Mouse (Mus musculus) right cerebral cortex, postnatal 4 days (tissue): ENCODE measurements around the gene Ckap5.

Experiments
- DNase-seq: peaks from one replicate; pipeline ENCODE4 v3.0.0-alpha.2; 2022

Ckap5 gene

DNA sequence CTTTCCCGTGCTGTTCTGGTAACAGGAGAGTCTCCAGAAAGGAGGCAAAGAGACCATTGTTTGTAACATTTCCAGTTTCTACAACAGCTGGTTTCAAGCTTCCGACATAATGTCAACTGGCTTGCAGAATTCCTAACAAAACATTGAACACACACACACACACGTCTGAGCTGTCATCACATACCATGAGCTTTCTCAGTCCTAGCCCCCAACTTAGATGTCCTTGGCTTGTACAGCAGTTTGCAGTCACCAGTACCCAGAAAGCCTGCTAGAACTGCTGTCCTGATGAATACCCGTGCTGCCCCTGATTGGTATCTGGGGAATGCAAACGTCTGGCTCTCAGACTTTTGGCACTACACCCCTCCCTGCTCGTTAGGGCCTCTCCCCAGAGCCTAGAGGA, 129.3 kb downstream of the Ckap5 start:
- no peak for DNase-seq

- DNase-seq, result no peak
These were observed 130.2 kb downstream of the Ckap5 start for GRCm38 (mm10) chr2:91656774-91657173.

- no peak for DNase-seq
These were observed 133.1 kb downstream of the Ckap5 start for GRCm38 (mm10) chr2:91659657-91660056.

- no peak for DNase-seq
These were observed 134.4 kb downstream of the Ckap5 start for GRCm38 (mm10) chr2:91660981-91661380.

DNA sequence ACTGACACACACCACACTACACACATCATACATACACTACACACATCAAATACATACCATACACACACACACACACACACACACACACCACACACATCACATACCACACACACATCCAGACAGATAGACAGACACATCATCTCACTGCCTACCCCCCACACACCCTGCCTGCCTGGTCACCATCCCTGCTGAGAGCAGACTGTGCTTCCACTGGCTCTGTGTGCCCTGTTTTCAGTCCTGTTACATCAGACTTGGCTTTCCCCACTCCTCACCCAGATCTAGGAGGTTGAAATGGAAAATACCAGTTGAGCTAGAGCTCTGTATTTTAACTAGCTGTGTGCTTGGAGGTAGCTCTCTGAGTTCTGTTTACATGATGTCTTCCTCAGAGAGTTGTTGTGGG, 138.2 kb downstream of the Ckap5 start:
- no peak for DNase-seq

- DNase-seq, result no peak
These were observed 139.9 kb downstream of the Ckap5 start for GRCm38 (mm10) chr2:91666386-91666910.

DNA sequence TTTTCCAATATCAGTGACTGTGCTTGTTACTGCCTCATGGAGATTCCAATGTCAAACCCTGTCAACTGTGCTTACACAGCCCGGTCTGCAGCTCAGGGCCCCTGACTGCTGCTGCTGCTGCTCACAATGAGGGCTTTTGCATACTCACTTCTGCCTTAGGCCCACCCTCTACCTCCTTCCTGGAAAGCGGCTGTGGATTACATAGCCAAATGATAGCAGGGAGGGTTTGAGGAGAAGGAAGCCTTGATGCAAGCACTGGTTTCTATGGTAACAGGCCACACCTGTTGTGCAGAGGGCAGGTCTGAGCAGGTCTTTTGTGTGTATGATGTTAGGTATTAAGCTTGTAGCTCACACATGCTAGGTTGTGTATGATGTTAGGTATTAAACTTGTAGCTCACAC, 141.2 kb downstream of the Ckap5 start:
- DNase-seq, result no peak

DNA sequence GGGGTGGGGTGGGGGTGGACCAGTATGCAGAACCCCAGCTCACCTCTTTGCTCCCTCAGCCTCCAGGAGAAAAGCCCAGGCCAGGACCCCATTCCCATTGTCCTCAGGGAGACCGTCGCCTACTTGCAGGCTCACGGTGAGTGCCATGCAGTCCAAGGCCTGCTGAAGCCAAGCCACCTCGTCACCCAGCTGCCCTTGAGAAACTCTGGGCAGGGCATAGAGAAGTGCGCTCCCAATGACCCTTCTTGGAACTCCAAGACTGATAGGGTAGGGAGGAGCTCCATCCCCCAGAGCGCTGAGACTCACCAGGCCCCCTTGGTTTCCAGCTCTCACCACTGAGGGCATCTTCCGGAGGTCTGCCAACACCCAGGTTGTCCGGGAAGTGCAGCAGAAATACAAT, 142.8 kb downstream of the Ckap5 start:
- DNase-seq, result no peak

GRCm38 (mm10) chr2:91670038-91670437, 143.5 kb downstream of the Ckap5 start:
- no peak for DNase-seq
